Mouse (Mus musculus) heart, embryonic 11.5 days (tissue): Measurements from ENCODE around the gene Rcan1. TPM values are rescaled to one million over a fixed set of nuclear protein-coding genes. Genes with fewer than 3 reads are reported as not detected.
A peak's percentile ranks its signal among the peaks of the same experiment; 100 is the strongest.
"Not testable (repeated sequence)": the region's sequence is repeated elsewhere in the genome, so short reads cannot be mapped to it uniquely, and the experiment has no call there.

Source experiments
- ATAC-seq: fragments of 200-750 bp; cut with Nextera tagmentation; replicated peaks from 2 replicates; pipeline ENCODE4 v1.8.0; 2017; ENCODE audit warnings: moderate library complexity; ENCODE audit not compliant: insufficient number of reproducible peaks, low FRiP score, low TSS enrichment
- H3K27ac ChIP-seq: fragments of 300-500 bp; sonication (generic); 2 replicates; pipeline ENCODE4 v1.5.1; 2014; ENCODE audit warnings: mild to moderate bottlenecking, low read depth, low read length
- H3K27me3 ChIP-seq: fragments of 300-500 bp; sonication (generic); 2 replicates; pipeline ENCODE4 v1.6.1; 2014; ENCODE audit warnings: mild to moderate bottlenecking, low read length, mixed read lengths; ENCODE audit not compliant: control insufficient read depth, insufficient read depth
- H3K36me3 ChIP-seq: fragments of 300-500 bp; sonication (generic); 2 replicates; pipeline ENCODE4 v1.6.1; 2014; ENCODE audit warnings: mild to moderate bottlenecking, low read length, moderate library complexity, mixed read lengths; ENCODE audit not compliant: control insufficient read depth, insufficient read depth
- H3K4me1 ChIP-seq: fragments of 300-500 bp; sonication (generic); 2 replicates; pipeline ENCODE4 v1.6.1; 2014; ENCODE audit warnings: low read length; ENCODE audit not compliant: control insufficient read depth, insufficient read depth
- H3K4me2 ChIP-seq: fragments of 300-500 bp; sonication (generic); 2 replicates; pipeline ENCODE4 v1.6.1; 2014; ENCODE audit warnings: mild to moderate bottlenecking, moderate library complexity
- H3K4me3 ChIP-seq: fragments of 300-500 bp; sonication (generic); 2 replicates; pipeline ENCODE4 v1.5.1; 2014; ENCODE audit warnings: low read depth, low read length
- H3K9ac ChIP-seq: fragments of 300-500 bp; sonication (generic); 2 replicates; pipeline ENCODE4 v1.6.1; 2014; ENCODE audit warnings: mild to moderate bottlenecking, low read depth, low read length, moderate library complexity
- H3K9me3 ChIP-seq: fragments of 300-500 bp; sonication (generic); replicated peaks from 2 replicates; pipeline ENCODE4 v1.6.1; 2016; ENCODE audit warnings: low read length; ENCODE audit not compliant: control insufficient read depth
- WGBS: fragments of 180-500 bp; shearing (Covaris S2); extraction: QIAGEN DNeasy Blood & Tissue Kit; methylation state at CpG from one replicate; pipeline ENCODE4 v1.1.7; 2014; ENCODE audit not compliant: insufficient replicate concordance; 5-methylcytosine and 5-hydroxymethylcytosine counted together
- polyA plus RNA-seq: library from polyadenylated mRNA; unstranded; fragments of >200 nt; fragmentation: Nextera tagmentation; extraction: Ambion mirVana; gene quantifications from 2 replicates; pipeline ENCODE4 v1.2.1, GENCODE M21; 2014

Gene Rcan1
- polyA plus RNA-seq, 1 experiment from 2014 or later: 103 TPM

- 0 out of 2 replicates have a peak overlapping the region, but pooled peaks have one; percentile 3 for H3K27ac ChIP-seq
- 69% methylated on average over 13 of the region's 13 CpGs for WGBS
- H3K4me1 ChIP-seq: peaks cover 35% of the 10 kb centered on the region
- H3K9me3 ChIP-seq: no peaks in the 10 kb centered on the region
- no peaks in the 10 kb centered on the region for H3K36me3 ChIP-seq
- H3K27me3 ChIP-seq: no peaks in the 10 kb centered on the region
- ATAC-seq: no peak
- no peak overlapping the region for H3K4me2 ChIP-seq
- no peak overlapping the region for H3K9ac ChIP-seq
- H3K4me3 ChIP-seq: no peak overlapping the region
Observed at GRCm38 (mm10) chr16:92421147-92421934, 49.3 kb downstream of the Rcan1 start.

DNA sequence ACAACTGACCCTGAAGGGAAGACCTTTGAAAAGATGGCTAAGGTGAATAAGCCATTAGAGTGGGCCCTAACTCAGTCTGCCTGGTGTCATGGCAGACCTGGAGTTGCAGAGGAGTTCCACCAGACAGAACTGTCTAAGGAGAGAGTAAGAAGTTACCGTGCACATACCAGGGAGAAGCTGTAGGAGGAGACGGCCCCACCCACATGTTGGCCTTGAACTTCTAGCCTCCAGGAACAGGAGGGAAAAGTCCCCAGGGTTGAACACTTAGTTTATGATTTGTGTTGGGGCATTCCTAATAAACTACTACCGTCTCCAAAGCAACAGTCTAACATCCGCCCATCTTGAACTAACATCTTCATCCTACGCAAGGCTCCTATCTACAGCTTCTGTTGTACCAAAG, 50.0 kb downstream of the Rcan1 start:
- H3K9me3 ChIP-seq: no peaks in the 10 kb centered on the region
- no peak overlapping the region for H3K4me3 ChIP-seq
- peaks cover 35% of the 10 kb centered on the region for H3K4me1 ChIP-seq
- H3K36me3 ChIP-seq: no peaks in the 10 kb centered on the region
- ATAC-seq: no peak
- H3K27ac ChIP-seq: no peak overlapping the region
- H3K4me2 ChIP-seq: no peak overlapping the region
- H3K27me3 ChIP-seq: no peaks in the 10 kb centered on the region
- WGBS: 91% methylated on average over 5 of the region's 5 CpGs
- no peak overlapping the region for H3K9ac ChIP-seq

GRCm38 (mm10) chr16:92419099-92419498, 51.6 kb downstream of the Rcan1 start:
- no peak for ATAC-seq
- H3K4me2 ChIP-seq: no peak overlapping the region

GRCm38 (mm10) chr16:92417267-92417666, 53.4 kb downstream of the Rcan1 start:
- Histone ChIP-seq H3K9ac (no peak overlapping the region), H3K36me3 (no peaks in the 10 kb centered on the region), H3K4me2 (no peak overlapping the region), H3K27ac (no peak overlapping the region), H3K4me1 (peaks cover 36% of the 10 kb centered on the region), H3K4me3 (no peak overlapping the region), H3K27me3 (no peaks in the 10 kb centered on the region), H3K9me3 (no peaks in the 10 kb centered on the region)
- 90% methylated on average over 2 of the region's 2 CpGs for WGBS
- no peak for ATAC-seq

More at GRCm38 (mm10) chr16:92419099-92419498, 51.6 kb downstream of the Rcan1 start:
- Histone ChIP-seq H3K9ac (no peak overlapping the region), H3K4me3 (no peak overlapping the region), H3K9me3 (no peaks in the 10 kb centered on the region), H3K36me3 (no peaks in the 10 kb centered on the region), H3K27ac (no peak overlapping the region), H3K4me1 (peaks cover 35% of the 10 kb centered on the region), H3K27me3 (no peaks in the 10 kb centered on the region)
- WGBS: 91% methylated on average over 12 of the region's 12 CpGs

DNA sequence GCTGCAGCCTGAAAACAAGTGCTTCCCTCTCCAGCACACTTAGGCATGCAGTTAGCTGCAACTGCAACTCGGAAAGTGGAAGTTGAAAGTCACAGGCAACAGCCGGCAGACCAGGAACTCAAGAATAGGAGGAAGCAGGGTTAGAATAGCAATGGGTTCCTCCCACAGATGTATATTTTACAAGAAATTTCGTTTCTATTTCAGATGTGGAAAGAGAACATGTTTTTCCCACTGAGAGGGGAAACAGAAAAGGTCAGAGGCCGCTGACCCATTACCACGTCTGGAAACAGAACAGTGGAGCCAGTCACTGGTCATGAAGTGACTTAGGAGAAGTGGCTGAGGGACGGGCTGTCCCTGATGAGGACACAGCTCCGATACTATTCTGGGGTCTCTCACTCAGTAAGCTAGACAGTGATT, 55.0 kb downstream of the Rcan1 start:
- Histone ChIP-seq H3K27me3 (no peaks in the 10 kb centered on the region), H3K4me3 (no peak overlapping the region), H3K4me2 (peak overlapping the region; percentile 35; the same call in 1 of the 2 replicates), H3K9ac (peak overlapping the region; percentile 56), H3K4me1 (peaks cover 35% of the 10 kb centered on the region), H3K36me3 (no peaks in the 10 kb centered on the region), H3K27ac (peak overlapping the region; percentile 86), H3K9me3 (no peaks in the 10 kb centered on the region)
- ATAC-seq: no peak
- 23% methylated on average over 7 of the region's 7 CpGs for WGBS

DNA sequence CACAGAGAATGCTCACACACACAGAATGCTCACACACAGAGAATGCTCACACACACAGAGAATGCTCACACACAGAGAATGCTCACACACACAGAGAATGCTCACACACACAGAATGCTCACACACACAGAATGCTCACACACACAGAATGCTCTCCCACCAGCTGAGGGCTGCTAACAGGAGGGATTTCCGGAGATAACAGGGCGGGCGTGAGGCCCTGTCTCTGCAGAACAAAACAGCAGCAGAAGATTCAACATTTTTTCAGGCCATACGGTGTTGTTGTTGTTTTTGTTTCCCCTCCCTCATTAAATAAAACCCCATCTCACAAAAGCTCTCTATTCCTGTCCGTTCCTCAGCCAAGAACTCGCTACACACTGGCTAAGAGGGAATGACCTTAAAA, 55.6 kb downstream of the Rcan1 start:
- H3K9ac ChIP-seq: 0 out of 2 replicates have a peak overlapping the region, but pooled peaks have one; percentile 54
- not testable (repeated sequence) for ATAC-seq

DNA sequence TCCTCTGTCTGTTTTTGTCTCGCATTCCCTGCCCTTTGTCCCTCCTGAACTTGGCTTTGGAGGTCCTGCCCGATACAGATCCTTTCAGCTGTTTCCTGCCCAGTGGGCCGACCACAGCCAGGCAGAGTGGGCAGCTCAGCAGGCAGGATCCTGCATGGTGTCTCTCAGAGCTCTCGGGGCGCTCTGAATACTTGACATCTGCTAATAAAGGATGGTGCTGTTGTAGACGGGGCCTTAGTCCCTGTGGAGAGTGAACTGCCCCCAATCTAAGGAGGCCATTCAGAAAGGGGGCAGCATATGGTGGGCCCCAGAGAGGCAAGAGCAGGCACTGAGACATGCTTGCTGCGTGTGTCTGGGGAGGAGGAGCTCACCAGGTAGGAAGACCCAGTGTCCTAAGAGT, 57.8 kb downstream of the Rcan1 start:
- peak overlapping the region; percentile 81 for H3K27ac ChIP-seq
- no peaks in the 10 kb centered on the region for H3K9me3 ChIP-seq
- peak overlapping the region; percentile 54 for H3K9ac ChIP-seq
- 36% methylated on average over 7 of the region's 7 CpGs for WGBS
- H3K27me3 ChIP-seq: no peaks in the 10 kb centered on the region
- no peaks in the 10 kb centered on the region for H3K36me3 ChIP-seq
- no peak overlapping the region for H3K4me3 ChIP-seq
- H3K4me2 ChIP-seq: no peak overlapping the region
- no peak for ATAC-seq
- peaks cover 38% of the 10 kb centered on the region for H3K4me1 ChIP-seq

More for the DNA sequence above, 55.6 kb downstream of the Rcan1 start:
- not testable (repeated sequence) for H3K9me3 ChIP-seq, H3K4me3 ChIP-seq, H3K4me2 ChIP-seq, H3K27me3 ChIP-seq, H3K36me3 ChIP-seq
- peaks cover 40% of the 10 kb centered on the region for H3K4me1 ChIP-seq
- H3K27ac ChIP-seq: peak overlapping the region; percentile 86; the same call in 1 of the 2 replicates
- 22% methylated on average over 6 of the region's 6 CpGs for WGBS

GRCm38 (mm10) chr16:92411981-92412706, 58.5 kb downstream of the Rcan1 start:
- Histone ChIP-seq H3K36me3 (no peaks in the 10 kb centered on the region), H3K9ac (peak overlapping the region; percentile 54; the same call in 1 of the 2 replicates), H3K4me3 (no peak overlapping the region), H3K27me3 (no peaks in the 10 kb centered on the region), H3K4me2 (no peak overlapping the region), H3K9me3 (no peaks in the 10 kb centered on the region), H3K27ac (peak overlapping the region; percentile 81), H3K4me1 (peaks cover 42% of the 10 kb centered on the region)
- WGBS: 69% methylated on average over 19 of the region's 19 CpGs
- ATAC-seq: no peak
